Mouse (Mus musculus): Measurements from ENCODE around the gene Nemf. TPM values are rescaled to one million over a fixed set of nuclear protein-coding genes. Genes with fewer than 3 reads are reported as not detected.
"Not testable (repeated sequence)": the region's sequence is repeated elsewhere in the genome, so short reads cannot be mapped to it uniquely, and the experiment has no call there.

Gene Nemf
- total RNA-seq (2021): 10 to 100 TPM; 40.3 to 48.6 TPM
- long read RNA-seq, experiment 1, full-length matches to known transcripts: 36 of 51 reads
- long read RNA-seq, experiment 1, partial matches to known transcripts: 3 of 51 reads
- long read RNA-seq, experiment 1, other reads (novel, unspliced or antisense): 12 of 51 reads
- long read RNA-seq, experiment 2, partial matches to known transcripts: 57 of 67 reads
- long read RNA-seq, experiment 2, other reads (novel, unspliced or antisense): 9 of 67 reads

GRCm38 (mm10) chr12:69356546-69357299 lies at the start of gene Nemf:
Gene Nemf, minus strand, starts transcription at chr12:69357165.
- DNase-seq (ENCODE audit: low spot score in 2 of 2): peak; percentile 82 to 84

GRCm38 (mm10) chr12:69402594-69403167 lies 45.7 kb upstream of the Nemf start:
- DNase-seq (ENCODE audit: low spot score in 2 of 2): no peak

- no peak for DNase-seq (ENCODE audit: low spot score in 2 of 2)
Measured at GRCm38 (mm10) chr12:69402100-69402499, 45.1 kb upstream of the Nemf start.

GRCm38 (mm10) chr12:69400871-69401286 lies 43.9 kb upstream of the Nemf start:
- no peak for DNase-seq (ENCODE audit: low spot score in 2 of 2)

GRCm38 (mm10) chr12:69400367-69400766 lies 43.4 kb upstream of the Nemf start:
- DNase-seq (ENCODE audit: low spot score in 2 of 2): no peak

GRCm38 (mm10) chr12:69394456-69394855 lies 37.5 kb upstream of the Nemf start:
- DNase-seq (ENCODE audit: low spot score in 2 of 2): no peak

GRCm38 (mm10) chr12:69393076-69393475 lies 36.1 kb upstream of the Nemf start:
- no peak for DNase-seq (ENCODE audit: low spot score in 2 of 2)

GRCm38 (mm10) chr12:69390000-69390698 lies 33.2 kb upstream of the Nemf start:
- DNase-seq (ENCODE audit: low spot score in 2 of 2): no peak

- no peak for DNase-seq (ENCODE audit: low spot score in 2 of 2)
Measured at GRCm38 (mm10) chr12:69389273-69389938, 32.4 kb upstream of the Nemf start.

- DNase-seq (ENCODE audit: low spot score in 2 of 2): no peak
Measured at GRCm38 (mm10) chr12:69388321-69388869, 31.4 kb upstream of the Nemf start.

- DNase-seq (ENCODE audit: low spot score in 2 of 2): not testable (repeated sequence)
Measured at GRCm38 (mm10) chr12:69386281-69386732, 29.3 kb upstream of the Nemf start.

GRCm38 (mm10) chr12:69385542-69386280 lies 28.7 kb upstream of the Nemf start:
- no peak for DNase-seq (ENCODE audit: low spot score in 2 of 2)

GRCm38 (mm10) chr12:69384606-69385005 lies 27.6 kb upstream of the Nemf start:
- DNase-seq (ENCODE audit: low spot score in 2 of 2): no peak

GRCm38 (mm10) chr12:69382880-69383279 lies 25.9 kb upstream of the Nemf start:
- no peak for DNase-seq (ENCODE audit: low spot score in 2 of 2)

- DNase-seq (ENCODE audit: low spot score in 2 of 2): no peak
Measured at GRCm38 (mm10) chr12:69378558-69379454, 21.8 kb upstream of the Nemf start.

- not testable (repeated sequence) for DNase-seq (ENCODE audit: low spot score in 2 of 2)
Measured at GRCm38 (mm10) chr12:69377636-69378035, 20.7 kb upstream of the Nemf start.

GRCm38 (mm10) chr12:69377188-69377587 lies 20.2 kb upstream of the Nemf start:
- DNase-seq (ENCODE audit: low spot score in 2 of 2): no peak

- no peak for DNase-seq (ENCODE audit: low spot score in 2 of 2)
Measured at GRCm38 (mm10) chr12:69376132-69376531, 19.2 kb upstream of the Nemf start.
